Mouse (Mus musculus) intestine, embryonic 15.5 days (tissue): Measurements from ENCODE around the gene Flad1. TPM values are rescaled to one million over a fixed set of nuclear protein-coding genes. Genes with fewer than 3 reads are reported as not detected.

Source experiments
- ATAC-seq: fragments of 200-750 bp; cut with Nextera tagmentation; 2 replicates; pipeline ENCODE4 v1.8.0; 2017; ENCODE audit warnings: moderate TSS enrichment, moderate library complexity
- H3K27ac ChIP-seq: fragments of 300-500 bp; sonication (generic); 2 replicates; pipeline ENCODE4 v1.5.1; 2015; ENCODE audit warnings: mild to moderate bottlenecking, inconsistent platforms
- H3K27me3 ChIP-seq: fragments of 300-500 bp; sonication (generic); replicated peaks from 2 replicates; pipeline ENCODE4 v1.6.1; 2015; ENCODE audit warnings: inconsistent platforms
- H3K36me3 ChIP-seq: fragments of 300-500 bp; sonication (generic); 2 replicates; pipeline ENCODE4 v1.6.1; 2015; ENCODE audit warnings: inconsistent platforms
- H3K4me1 ChIP-seq: fragments of 300-500 bp; sonication (generic); replicated peaks from 2 replicates; pipeline ENCODE4 v1.6.1; 2015; ENCODE audit warnings: inconsistent platforms
- H3K4me2 ChIP-seq: fragments of 300-500 bp; sonication (generic); replicated peaks from 2 replicates; pipeline ENCODE4 v1.6.1; 2015; ENCODE audit warnings: mild to moderate bottlenecking, inconsistent platforms
- H3K4me3 ChIP-seq: fragments of 300-500 bp; sonication (generic); replicated peaks from 2 replicates; pipeline ENCODE4 v1.5.1; 2015; ENCODE audit warnings: inconsistent platforms
- H3K9ac ChIP-seq: fragments of 300-500 bp; sonication (generic); 2 replicates; pipeline ENCODE4 v1.6.1; 2015; ENCODE audit warnings: inconsistent platforms
- H3K9me3 ChIP-seq: fragments of 300-500 bp; sonication (generic); 2 replicates; pipeline ENCODE4 v1.6.1; 2016; ENCODE audit warnings: inconsistent platforms
- WGBS: fragments of 180-500 bp; shearing (Covaris S2); methylation state at CpG from one replicate; pipeline ENCODE4 v1.1.7; 2015; 5-methylcytosine and 5-hydroxymethylcytosine counted together
- polyA plus RNA-seq: library from polyadenylated mRNA; unstranded; fragments of >200 nt; fragmentation: Nextera tagmentation; extraction: Ambion mirVana; gene quantifications from 2 replicates; pipeline ENCODE4 v1.2.1, GENCODE M21; 2015

Flad1 gene
- polyA plus RNA-seq, 1 experiment from 2014 or later: 32.9 TPM

- no peak overlapping the region for H3K9ac ChIP-seq
- peak; percentile 60 for ATAC-seq
- H3K36me3 ChIP-seq: no peaks in the 10 kb centered on the region
- H3K27ac ChIP-seq: peak overlapping the region; percentile 62
- peaks cover 9% of the 10 kb centered on the region for H3K4me1 ChIP-seq
- peak overlapping the region; percentile 35 for H3K4me2 ChIP-seq
- no peaks in the 10 kb centered on the region for H3K9me3 ChIP-seq
- WGBS: 54% methylated on average over 20 of the region's 20 CpGs
- H3K4me3 ChIP-seq: no peak overlapping the region
- no peaks in the 10 kb centered on the region for H3K27me3 ChIP-seq
Observed at GRCm38 (mm10) chr3:89365486-89366414, 45.9 kb downstream of the Flad1 start.

GRCm38 (mm10) chr3:89365153-89365485 lies 46.6 kb downstream of the Flad1 start, which contains the start of gene Dcst1:
TSS of gene Dcst1 (minus strand) at chr3:89365253.
- no peak for ATAC-seq

GRCm38 (mm10) chr3:89364631-89365030 lies 47.0 kb downstream of the Flad1 start:
- ATAC-seq: no peak
- H3K4me1 ChIP-seq: peaks cover 12% of the 10 kb centered on the region

More at GRCm38 (mm10) chr3:89365153-89365485, 46.6 kb downstream of the Flad1 start, which contains the start of gene Dcst1:
- H3K9ac ChIP-seq: no peak within 1 kb of the TSS
- peaks cover 9% of the 10 kb centered on the region for H3K4me1 ChIP-seq
- no peaks in the 10 kb centered on the region for H3K9me3 ChIP-seq
- no peak within 1 kb of the TSS for H3K4me3 ChIP-seq
- H3K27me3 ChIP-seq: no peaks in the 10 kb centered on the region
- 87% methylated on average over 11 of the region's 11 CpGs for whole genome bisulfite sequencing
- H3K36me3 ChIP-seq: no peaks in the 10 kb centered on the region
- peak within 1 kb of the TSS; percentile 62 for H3K27ac ChIP-seq
- H3K4me2 ChIP-seq: peak within 1 kb of the TSS; percentile 35

GRCm38 (mm10) chr3:89361675-89362074 lies 50.0 kb downstream of the Flad1 start, which contains the start of gene Dcst2:
TSS of gene Dcst2 (plus strand) at chr3:89361975.
- no peak within 1 kb of the TSS for H3K27ac ChIP-seq
- H3K4me2 ChIP-seq: no peak within 1 kb of the TSS
- no peak within 1 kb of the TSS for H3K9ac ChIP-seq
- H3K36me3 ChIP-seq: no peaks in the 10 kb centered on the region
- H3K27me3 ChIP-seq: no peaks in the 10 kb centered on the region
- H3K4me1 ChIP-seq: peaks cover 10% of the 10 kb centered on the region; the same call in 1 of the 2 replicates
- H3K4me3 ChIP-seq: no peak within 1 kb of the TSS
- no peak for ATAC-seq
- no peaks in the 10 kb centered on the region for H3K9me3 ChIP-seq
- whole genome bisulfite sequencing: 92% methylated on average over 7 of the region's 7 CpGs

More at GRCm38 (mm10) chr3:89364631-89365030, 47.0 kb downstream of the Flad1 start:
- H3K36me3 ChIP-seq: no peaks in the 10 kb centered on the region
- no peak overlapping the region for H3K4me2 ChIP-seq
- no peaks in the 10 kb centered on the region for H3K27me3 ChIP-seq
- H3K27ac ChIP-seq: no peak overlapping the region
- 67% methylated on average over 8 of the region's 8 CpGs for WGBS
- H3K9me3 ChIP-seq: no peaks in the 10 kb centered on the region
- no peak overlapping the region for H3K9ac ChIP-seq
- no peak overlapping the region for H3K4me3 ChIP-seq

- Histone ChIP-seq H3K36me3 (no peaks in the 10 kb centered on the region), H3K4me3 (no peak overlapping the region), H3K4me1 (peaks cover 11% of the 10 kb centered on the region; the same call in 1 of the 2 replicates), H3K4me2 (no peak overlapping the region), H3K27me3 (no peaks in the 10 kb centered on the region), H3K9ac (no peak overlapping the region), H3K27ac (no peak overlapping the region), H3K9me3 (no peaks in the 10 kb centered on the region)
- no peak for ATAC-seq
- 60% methylated on average over 3 of the region's 3 CpGs for WGBS
Observed at GRCm38 (mm10) chr3:89360237-89360636, 51.4 kb downstream of the Flad1 start.

- Histone ChIP-seq H3K4me2 (no peak overlapping the region), H3K36me3 (no peaks in the 10 kb centered on the region), H3K4me3 (no peak overlapping the region), H3K27me3 (no peaks in the 10 kb centered on the region), H3K9me3 (no peaks in the 10 kb centered on the region), H3K27ac (no peak overlapping the region), H3K4me1 (peaks cover 14% of the 10 kb centered on the region; the same call in 1 of the 2 replicates), H3K9ac (no peak overlapping the region)
- ATAC-seq: 0 out of 2 replicates have a peak, but pooled peaks have one; percentile 21
- WGBS: 52% methylated on average over 6 of the region's 6 CpGs
Observed at GRCm38 (mm10) chr3:89359630-89360029, 52.0 kb downstream of the Flad1 start.

- Histone ChIP-seq H3K27ac (no peak overlapping the region), H3K27me3 (no peaks in the 10 kb centered on the region), H3K9ac (no peak overlapping the region), H3K36me3 (no peaks in the 10 kb centered on the region), H3K4me1 (peaks cover 14% of the 10 kb centered on the region; the same call in 1 of the 2 replicates), H3K9me3 (no peaks in the 10 kb centered on the region), H3K4me3 (no peak overlapping the region), H3K4me2 (no peak overlapping the region)
- ATAC-seq: no peak
- 66% methylated on average over 9 of the region's 9 CpGs for WGBS
Observed at GRCm38 (mm10) chr3:89356029-89356428, 55.6 kb downstream of the Flad1 start.

GRCm38 (mm10) chr3:89355512-89355902 lies 56.2 kb downstream of the Flad1 start:
- Histone ChIP-seq H3K4me3 (no peak overlapping the region), H3K27ac (0 out of 2 replicates have a peak overlapping the region, but pooled peaks have one; percentile 20), H3K36me3 (no peaks in the 10 kb centered on the region), H3K9me3 (no peaks in the 10 kb centered on the region), H3K4me1 (peaks cover 14% of the 10 kb centered on the region), H3K27me3 (no peaks in the 10 kb centered on the region), H3K9ac (no peak overlapping the region), H3K4me2 (peak overlapping the region; percentile 28; the same call in 1 of the 2 replicates)
- WGBS: 63% methylated on average over 6 of the region's 6 CpGs
- ATAC-seq: peak; percentile 26

GRCm38 (mm10) chr3:89354816-89355511 lies 56.7 kb downstream of the Flad1 start:
- H3K9me3 ChIP-seq: no peaks in the 10 kb centered on the region
- no peak overlapping the region for H3K27ac ChIP-seq
- no peak overlapping the region for H3K9ac ChIP-seq
- H3K4me1 ChIP-seq: peaks cover 19% of the 10 kb centered on the region
- WGBS: 20% methylated on average over 5 of the region's 5 CpGs
- H3K27me3 ChIP-seq: no peaks in the 10 kb centered on the region
- H3K4me3 ChIP-seq: no peak overlapping the region
- H3K4me2 ChIP-seq: peak overlapping the region; percentile 28; the same call in 1 of the 2 replicates
- no peaks in the 10 kb centered on the region for H3K36me3 ChIP-seq
- peak; percentile 64 for ATAC-seq

- WGBS: 67% methylated on average over 5 of the region's 5 CpGs
- no peak for ATAC-seq
- Histone ChIP-seq H3K4me2 (no peak overlapping the region), H3K4me3 (no peak overlapping the region), H3K27me3 (no peaks in the 10 kb centered on the region; the same call in 1 of the 2 replicates), H3K27ac (no peak overlapping the region), H3K9me3 (no peaks in the 10 kb centered on the region), H3K9ac (no peak overlapping the region), H3K4me1 (peaks cover 23% of the 10 kb centered on the region), H3K36me3 (no peaks in the 10 kb centered on the region)
Observed at GRCm38 (mm10) chr3:89351271-89351670, 60.4 kb downstream of the Flad1 start.
